Mouse (Mus musculus): ENCODE data around the gene Ky. TPM values are rescaled to one million over a fixed set of nuclear protein-coding genes. Genes with fewer than 3 reads are reported as not detected.

The Ky gene
- polyA plus RNA-seq, 1 experiment from 2014 or later: 1.7 TPM

Other genes with a start within 250 kb of the Ky start
- 1.7 TPM in 2 replicates for gene Ephb1, start 151.1 kb upstream of the Ky start, polyA plus RNA-seq (2014; fragmentation: Nextera tagmentation; extraction: Ambion mirVana)
- 294 and 328 TPM in 2 replicates for gene Anapc13, start 120.5 kb downstream of the Ky start, polyA plus RNA-seq (2014; fragmentation: Nextera tagmentation; extraction: Ambion mirVana)
- gene Cep63, start 120.8 kb downstream of the Ky start, polyA plus RNA-seq (2014; fragmentation: Nextera tagmentation; extraction: Ambion mirVana): 42.9 and 43.1 TPM in 2 replicates
- gene Amotl2, start 210.9 kb downstream of the Ky start, polyA plus RNA-seq (2014; fragmentation: Nextera tagmentation; extraction: Ambion mirVana): 33.5 and 36.3 TPM in 2 replicates

All from heart, embryonic 14.5 days (tissue).